Mouse (Mus musculus) lung, adult 2 months (tissue): ENCODE measurements around the gene Scrg1.

ENCODE experiments used
- CTCF ChIP-seq: fragments of 200-500 bp; IDR thresholded peaks from 2 replicates; pipeline ENCODE4 v1.5.1; 2011; ENCODE audit warnings: mild to moderate bottlenecking, low read length, control low read depth; ENCODE audit not compliant: insufficient read depth
- POLR2A ChIP-seq: fragments of 200-500 bp; IDR thresholded peaks from 2 replicates; pipeline ENCODE4 v1.6.1; 2011; ENCODE audit warnings: low read depth, mild to moderate bottlenecking, control low read depth, low read length, borderline replicate concordance; ENCODE audit errors: extremely low read depth

GRCm38 (mm10) chr8:57457152-57457551, 1.4 kb downstream of the Scrg1 start:
- TF ChIP-seq CTCF (no peak), POLR2A (no peak)
